Mouse (Mus musculus): Measurements from ENCODE around the gene Jag2.

DNA sequence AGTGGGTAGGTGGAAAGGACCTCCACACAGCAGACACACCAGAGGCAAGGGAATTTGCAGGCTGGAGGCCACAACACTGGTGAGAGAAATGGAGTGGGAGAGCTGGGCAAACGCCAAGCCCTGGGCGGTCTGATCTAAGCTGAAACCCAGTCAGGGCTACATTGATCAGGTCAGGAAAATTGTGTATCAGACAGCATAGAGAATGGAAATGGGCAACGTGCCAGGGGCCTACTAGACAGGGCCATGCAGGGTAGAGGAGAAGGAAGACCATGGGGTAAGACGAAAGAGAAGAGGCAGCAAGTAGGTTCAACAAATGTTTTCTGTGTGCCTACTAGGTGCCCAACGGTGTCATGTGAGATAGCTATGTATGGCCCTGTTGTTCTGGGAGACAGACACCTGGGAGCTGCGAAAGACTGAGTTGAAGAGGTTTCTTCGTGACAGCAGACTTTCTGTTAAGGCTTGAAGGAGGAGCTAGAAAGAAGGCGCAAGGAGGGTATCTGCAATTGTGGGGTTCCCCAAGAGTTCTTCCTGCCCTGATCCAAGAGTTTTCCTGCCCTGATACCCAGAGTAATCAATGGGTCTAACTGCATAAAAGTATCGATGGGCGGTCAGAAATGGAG, 11.7 kb upstream of the Jag2 start:
- TF ChIP-seq POLR2A (IDR thresholded peaks at IDR 0.05; ENCODE audit: extremely low read depth, insufficient read depth, low read length) (no peak), CTCF (IDR thresholded peaks at IDR 0.05; ENCODE audit: low read depth, low read length) (no peak)
